Mouse (Mus musculus): ENCODE results near the gene Rnf141. TPM values are rescaled to one million over a fixed set of nuclear protein-coding genes. Genes with fewer than 3 reads are reported as not detected.

The Rnf141 gene
- polyA plus RNA-seq, 1 experiment, result 16.6 TPM

- no peaks in the 10 kb centered on the region for H3K4me1 ChIP-seq (replicated peaks; ENCODE audit: control insufficient read depth, insufficient read depth, low read length)
- DNase-seq, result no peak
- H3K36me3 ChIP-seq (ENCODE audit: control insufficient read depth, insufficient read depth, low read length), result no peaks in the 10 kb centered on the region
- WGBS, result 85% methylated on average over 8 of the region's 8 CpGs
- H3K27me3 ChIP-seq (ENCODE audit: control insufficient read depth, insufficient read depth, low read length), result no peaks in the 10 kb centered on the region
- H3K27ac ChIP-seq (ENCODE audit: control insufficient read depth, insufficient read depth, low read length), result no peak overlapping the region
- no peak for TF ChIP-seq POLR2A (IDR thresholded peaks at IDR 0.05; ENCODE audit: control insufficient read depth, extremely low read depth, insufficient read depth, low read length, poor library complexity)
- TF ChIP-seq CTCF (IDR thresholded peaks at IDR 0.05; ENCODE audit: borderline replicate concordance, control insufficient read depth, extremely low read depth, insufficient read depth, low read length, poor library complexity), result no peak
- H3K4me3 ChIP-seq (ENCODE audit: control insufficient read depth, insufficient read depth, low read length), result no peak overlapping the region
Observed at GRCm38 (mm10) chr7:110854927-110855546, 10.8 kb upstream of the Rnf141 start.

- Histone ChIP-seq H3K27ac (ENCODE audit: control insufficient read depth, insufficient read depth, low read length) (no peak overlapping the region), H3K4me1 (replicated peaks; ENCODE audit: control insufficient read depth, insufficient read depth, low read length) (no peaks in the 10 kb centered on the region), H3K27me3 (ENCODE audit: control insufficient read depth, insufficient read depth, low read length) (no peaks in the 10 kb centered on the region), H3K4me3 (ENCODE audit: control insufficient read depth, insufficient read depth, low read length) (no peak overlapping the region), H3K36me3 (ENCODE audit: control insufficient read depth, insufficient read depth, low read length) (no peaks in the 10 kb centered on the region)
- TF ChIP-seq CTCF (IDR thresholded peaks at IDR 0.05; ENCODE audit: borderline replicate concordance, control insufficient read depth, extremely low read depth, insufficient read depth, low read length, poor library complexity) (no peak), POLR2A (IDR thresholded peaks at IDR 0.05; ENCODE audit: control insufficient read depth, extremely low read depth, insufficient read depth, low read length, poor library complexity) (no peak)
- WGBS, result 76% methylated on average over 3 of the region's 3 CpGs
- no peak for DNase-seq
Observed at GRCm38 (mm10) chr7:110854519-110854918, 10.3 kb upstream of the Rnf141 start.

- DNase-seq, result no peak
- H3K27me3 ChIP-seq (ENCODE audit: control insufficient read depth, insufficient read depth, low read length), result no peaks in the 10 kb centered on the region
- H3K4me3 ChIP-seq (ENCODE audit: control insufficient read depth, insufficient read depth, low read length), result no peak overlapping the region
- 87% methylated on average over 10 of the region's 10 CpGs for whole genome bisulfite sequencing
- H3K27ac ChIP-seq (ENCODE audit: control insufficient read depth, insufficient read depth, low read length), result no peak overlapping the region
- no peaks in the 10 kb centered on the region for H3K36me3 ChIP-seq (ENCODE audit: control insufficient read depth, insufficient read depth, low read length)
- H3K4me1 ChIP-seq (replicated peaks; ENCODE audit: control insufficient read depth, insufficient read depth, low read length), result no peaks in the 10 kb centered on the region
- no peak for TF ChIP-seq CTCF (IDR thresholded peaks at IDR 0.05; ENCODE audit: borderline replicate concordance, control insufficient read depth, extremely low read depth, insufficient read depth, low read length, poor library complexity)
- TF ChIP-seq POLR2A (IDR thresholded peaks at IDR 0.05; ENCODE audit: control insufficient read depth, extremely low read depth, insufficient read depth, low read length, poor library complexity), result no peak
Observed at GRCm38 (mm10) chr7:110853611-110854010, 9.4 kb upstream of the Rnf141 start.

GRCm38 (mm10) chr7:110851541-110852203, 7.4 kb upstream of the Rnf141 start:
- TF ChIP-seq CTCF (IDR thresholded peaks at IDR 0.05; ENCODE audit: borderline replicate concordance, control insufficient read depth, extremely low read depth, insufficient read depth, low read length, poor library complexity) (no peak), POLR2A (IDR thresholded peaks at IDR 0.05; ENCODE audit: control insufficient read depth, extremely low read depth, insufficient read depth, low read length, poor library complexity) (no peak)
- no peak for DNase-seq
- no peak overlapping the region for H3K27ac ChIP-seq (ENCODE audit: control insufficient read depth, insufficient read depth, low read length)
- H3K36me3 ChIP-seq (ENCODE audit: control insufficient read depth, insufficient read depth, low read length), result no peaks in the 10 kb centered on the region
- no peaks in the 10 kb centered on the region for H3K4me1 ChIP-seq (replicated peaks; ENCODE audit: control insufficient read depth, insufficient read depth, low read length)
- H3K27me3 ChIP-seq (ENCODE audit: control insufficient read depth, insufficient read depth, low read length), result no peaks in the 10 kb centered on the region
- H3K4me3 ChIP-seq (ENCODE audit: control insufficient read depth, insufficient read depth, low read length), result no peak overlapping the region
- WGBS, result 94% methylated on average over 7 of the region's 7 CpGs

GRCm38 (mm10) chr7:110848371-110848770, 4.1 kb upstream of the Rnf141 start:
- no peak for DNase-seq
- no peaks in the 10 kb centered on the region for H3K27me3 ChIP-seq (ENCODE audit: control insufficient read depth, insufficient read depth, low read length)
- TF ChIP-seq POLR2A (IDR thresholded peaks at IDR 0.05; ENCODE audit: control insufficient read depth, extremely low read depth, insufficient read depth, low read length, poor library complexity) (no peak), CTCF (IDR thresholded peaks at IDR 0.05; ENCODE audit: borderline replicate concordance, control insufficient read depth, extremely low read depth, insufficient read depth, low read length, poor library complexity) (no peak)
- no peaks in the 10 kb centered on the region for H3K4me1 ChIP-seq (replicated peaks; ENCODE audit: control insufficient read depth, insufficient read depth, low read length)
- 90% methylated on average over 1 of the region's 1 CpGs for WGBS
- no peaks in the 10 kb centered on the region for H3K36me3 ChIP-seq (ENCODE audit: control insufficient read depth, insufficient read depth, low read length)
- no peak overlapping the region for H3K4me3 ChIP-seq (ENCODE audit: control insufficient read depth, insufficient read depth, low read length)
- H3K27ac ChIP-seq (ENCODE audit: control insufficient read depth, insufficient read depth, low read length), result no peak overlapping the region

GRCm38 (mm10) chr7:110847321-110847720, 3.1 kb upstream of the Rnf141 start:
- Histone ChIP-seq H3K4me1 (replicated peaks; ENCODE audit: control insufficient read depth, insufficient read depth, low read length) (no peaks in the 10 kb centered on the region), H3K27me3 (ENCODE audit: control insufficient read depth, insufficient read depth, low read length) (no peaks in the 10 kb centered on the region), H3K27ac (ENCODE audit: control insufficient read depth, insufficient read depth, low read length) (no peak overlapping the region), H3K36me3 (ENCODE audit: control insufficient read depth, insufficient read depth, low read length) (no peaks in the 10 kb centered on the region), H3K4me3 (ENCODE audit: control insufficient read depth, insufficient read depth, low read length) (no peak overlapping the region)
- WGBS, result 95% methylated on average over 2 of the region's 2 CpGs
- DNase-seq, result no peak
- no peak for TF ChIP-seq CTCF (IDR thresholded peaks at IDR 0.05; ENCODE audit: borderline replicate concordance, control insufficient read depth, extremely low read depth, insufficient read depth, low read length, poor library complexity)
- TF ChIP-seq POLR2A (IDR thresholded peaks at IDR 0.05; ENCODE audit: control insufficient read depth, extremely low read depth, insufficient read depth, low read length, poor library complexity), result no peak
